ENCODE assay signal across 8 mouse cellular contexts in the genomic region with DNA sequence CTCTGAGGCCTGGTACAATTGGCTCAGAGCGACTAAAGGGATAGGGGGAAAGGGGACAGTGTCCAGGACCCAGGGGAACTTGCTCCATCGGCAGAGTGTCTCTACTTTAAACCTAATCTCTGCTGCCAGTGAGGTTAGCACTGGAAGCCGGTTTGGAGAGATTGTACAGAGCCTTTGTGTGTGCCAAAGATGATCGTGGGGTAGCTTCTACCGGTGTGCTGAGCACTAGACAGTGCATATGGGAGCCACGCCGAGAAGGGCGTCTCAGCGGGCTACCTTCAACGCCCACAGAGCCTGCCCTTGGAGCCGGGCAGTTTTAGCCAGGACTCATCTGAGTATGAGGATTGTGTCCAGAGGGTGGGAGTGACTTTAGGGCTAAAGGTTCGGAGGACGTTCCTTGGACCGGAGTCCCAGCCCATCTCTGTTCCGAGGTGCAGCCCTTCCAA. TPM values are rescaled to one million over a fixed set of nuclear protein-coding genes. Genes with fewer than 3 reads are reported as not detected.
DNase-seq lines count a peak whose midpoint lies in the region; ATAC-seq and TF ChIP-seq lines count a peak whose summit lies in the region.
"Had no signal": no experiment of that assay in that cellular context is flagged by ENCODE, and none has a peak within 500 bp of the region (broad histone marks: within the 10 kb centered on the region; RNA-seq: fewer than 3 reads in every experiment).

No protein-coding gene starts in this region.

- H3K4me3 ChIP-seq in lung, embryonic 14.5 days (ENCODE audit: low read depth, low read length): peak overlapping the region; percentile 59
- H3K4me3 ChIP-seq in forebrain, embryonic 12.5 days (replicated peaks): peak overlapping the region; percentile 75
- peak overlapping the region; percentile 79 for H3K4me3 ChIP-seq in limb, embryonic 13.5 days
- H3K4me3 ChIP-seq in stomach, embryonic 14.5 days (ENCODE audit: low read depth, low read length): peak overlapping the region; percentile 58

- no peak for ATAC-seq in lung, embryonic 14.5 days (ENCODE audit: insufficient read depth)
- peak; percentile 51 for ATAC-seq in forebrain, embryonic 12.5 days (ENCODE audit: low FRiP score)
- no peak for ATAC-seq in limb, embryonic 13.5 days (ENCODE audit: low FRiP score, low read depth)
- ATAC-seq in stomach, embryonic 14.5 days (ENCODE audit: insufficient number of reproducible peaks, insufficient read depth, low FRiP score, low read depth): no peak
- no peak for ATAC-seq in erythroblast, adult 5-6 weeks (replicated peaks; ENCODE audit: low FRiP score, poor library complexity, severe bottlenecking)

- H3K4me2 ChIP-seq in lung, embryonic 14.5 days: peak overlapping the region; percentile 99
- H3K4me2 ChIP-seq in forebrain, embryonic 12.5 days: peak overlapping the region; percentile 93
- H3K4me2 ChIP-seq in limb, embryonic 13.5 days (replicated peaks): peak overlapping the region; percentile 91
- peak overlapping the region; percentile 94 for H3K4me2 ChIP-seq in stomach, embryonic 14.5 days (replicated peaks; ENCODE audit: low read depth, low read length)

- 0 out of 2 replicates have a peak overlapping the region, but pooled peaks have one; percentile 30 for H3K27ac ChIP-seq in lung, embryonic 14.5 days (ENCODE audit: low read depth)
- H3K27ac ChIP-seq in forebrain, embryonic 12.5 days: peak overlapping the region; percentile 93
- H3K27ac ChIP-seq in limb, embryonic 13.5 days: peak overlapping the region; percentile 92
- H3K27ac ChIP-seq in stomach, embryonic 14.5 days (ENCODE audit: low read length): no peak overlapping the region
- H3K27ac ChIP-seq: macrophage had no signal

- H3K9ac ChIP-seq in lung, embryonic 14.5 days: peak overlapping the region; percentile 66
- peak overlapping the region; percentile 85 for H3K9ac ChIP-seq in forebrain, embryonic 12.5 days
- H3K9ac ChIP-seq in limb, embryonic 13.5 days: peak overlapping the region; percentile 87
- 0 out of 2 replicates have a peak overlapping the region, but pooled peaks have one; percentile 49 for H3K9ac ChIP-seq in stomach, embryonic 14.5 days (replicated peaks; ENCODE audit: low read depth, low read length)

- H3K36me3 ChIP-seq in lung, embryonic 14.5 days (ENCODE audit: insufficient read depth): no peaks in the 10 kb centered on the region
- H3K36me3 ChIP-seq in forebrain, embryonic 12.5 days (replicated peaks): no peaks in the 10 kb centered on the region
- no peaks in the 10 kb centered on the region for H3K36me3 ChIP-seq in limb, embryonic 13.5 days
- no peaks in the 10 kb centered on the region for H3K36me3 ChIP-seq in stomach, embryonic 14.5 days (ENCODE audit: control insufficient read depth, insufficient read depth, low read length)

- peaks cover 53% of the 10 kb centered on the region for H3K27me3 ChIP-seq in lung, embryonic 14.5 days (ENCODE audit: insufficient read depth, low read length)
- peaks cover 29% of the 10 kb centered on the region for H3K27me3 ChIP-seq in forebrain, embryonic 12.5 days
- peaks cover 12% of the 10 kb centered on the region; the same call in 1 of the 2 replicates for H3K27me3 ChIP-seq in limb, embryonic 13.5 days
- H3K27me3 ChIP-seq in stomach, embryonic 14.5 days (ENCODE audit: control insufficient read depth, insufficient read depth, low read length): no peaks in the 10 kb centered on the region

- H3K4me1 ChIP-seq in lung, embryonic 14.5 days (ENCODE audit: insufficient read depth): peaks cover 19% of the 10 kb centered on the region
- peaks cover 61% of the 10 kb centered on the region for H3K4me1 ChIP-seq in forebrain, embryonic 12.5 days
- peaks cover 70% of the 10 kb centered on the region for H3K4me1 ChIP-seq in limb, embryonic 13.5 days
- H3K4me1 ChIP-seq in stomach, embryonic 14.5 days (ENCODE audit: control insufficient read depth, insufficient read depth, low read length): peaks cover 16% of the 10 kb centered on the region

- no peak for DNase-seq in lung, embryonic 14.5 days
- no peak for DNase-seq in lung, postnatal 10 days
- no peak for DNase-seq in cerebellum, postnatal 4 days (ENCODE audit: low spot score in 2 of 2)

- no peaks in the 10 kb centered on the region for H3K9me3 ChIP-seq in lung, embryonic 14.5 days (ENCODE audit: low read depth, low read length)
- no peaks in the 10 kb centered on the region for H3K9me3 ChIP-seq in forebrain, embryonic 12.5 days
- no peaks in the 10 kb centered on the region for H3K9me3 ChIP-seq in limb, embryonic 13.5 days
- H3K9me3 ChIP-seq in stomach, embryonic 14.5 days (ENCODE audit: control insufficient read depth, low read depth, low read length): no peaks in the 10 kb centered on the region

- 6% methylated on average over 15 of the region's 15 CpGs for WGBS in lung, embryonic 14.5 days
- under 1% methylated on average over 15 of the region's 15 CpGs for WGBS in forebrain, embryonic 12.5 days
- 2% methylated on average over 15 of the region's 15 CpGs for WGBS in limb, embryonic 13.5 days
- WGBS in stomach, embryonic 14.5 days: 6% methylated on average over 15 of the region's 15 CpGs

- no peak for TF ChIP-seq CTCF in lung, embryonic 14.5 days (IDR thresholded peaks at IDR 0.05; ENCODE audit: low read depth)

RNA-seq across cellular contexts. Expression of a gene that starts 0.7 kb away (rescaled TPM):
- 2.2 and 2.5 TPM in 2 replicates for polyA plus RNA-seq in lung, embryonic 14.5 days (2014; fragmentation: Nextera tagmentation; extraction: Ambion mirVana)
- 6.9 and 7.0 TPM in 2 replicates for polyA plus RNA-seq in forebrain, embryonic 12.5 days (2016; fragmentation: Nextera tagmentation; extraction: Ambion mirVana)
- 10.3 and 11.3 TPM in 2 replicates for polyA plus RNA-seq in limb, embryonic 13.5 days (2015; fragmentation: Nextera tagmentation; extraction: Ambion mirVana)
- polyA plus RNA-seq in stomach, embryonic 14.5 days (2014; fragmentation: Nextera tagmentation; extraction: Ambion mirVana): 3.3 and 4.8 TPM in 2 replicates
- not detected in 2 replicates for total RNA-seq in erythroblast, adult 5-6 weeks (2015; ENCODE audit: low replicate concordance)
- not detected in 2 replicates for total RNA-seq in erythroblast, adult 5-6 weeks (2017; ENCODE audit: low replicate concordance)

RNA-seq across cellular contexts. Expression of a gene that starts 35.7 kb away (rescaled TPM):
- polyA plus RNA-seq in lung, embryonic 14.5 days (2014; fragmentation: Nextera tagmentation; extraction: Ambion mirVana): 36.0 and 45.4 TPM in 2 replicates
- 43.6 and 44.7 TPM in 2 replicates for polyA plus RNA-seq in forebrain, embryonic 12.5 days (2016; fragmentation: Nextera tagmentation; extraction: Ambion mirVana)
- 42.2 and 43.6 TPM in 2 replicates for polyA plus RNA-seq in limb, embryonic 13.5 days (2015; fragmentation: Nextera tagmentation; extraction: Ambion mirVana)
- 32.5 and 37.3 TPM in 2 replicates for polyA plus RNA-seq in stomach, embryonic 14.5 days (2014; fragmentation: Nextera tagmentation; extraction: Ambion mirVana)
- total RNA-seq in erythroblast, adult 5-6 weeks (2015; ENCODE audit: low replicate concordance): 1.5 and 2.3 TPM in 2 replicates
- total RNA-seq in erythroblast, adult 5-6 weeks (2017; ENCODE audit: low replicate concordance): 2.1 and 2.5 TPM in 2 replicates
